Mouse (Mus musculus) lung, postnatal 0 days (tissue): ENCODE data around the gene Gm9970.

Experiments
- CTCF ChIP-seq: IDR thresholded peaks from 2 replicates; pipeline ENCODE4 v1.5.1; 2016; ENCODE audit warnings: antibody characterized with exemption, mild to moderate bottlenecking
- EP300 ChIP-seq: IDR thresholded peaks from 2 replicates; pipeline ENCODE4 v1.6.1; 2016; ENCODE audit warnings: antibody characterized with exemption, mild to moderate bottlenecking, control low read depth

- TF ChIP-seq CTCF, result no peak
- TF ChIP-seq EP300, result no peak
Observed at GRCm38 (mm10) chr5:31254901-31255300, 13.9 kb upstream of the Gm9970 start.
